Mouse (Mus musculus): ENCODE data around the gene Slbp. TPM values are rescaled to one million over a fixed set of nuclear protein-coding genes. Genes with fewer than 3 reads are reported as not detected.

Gene Slbp
- total and polyA plus RNA-seq, 3 experiments, result 233 to 731 (median 255) TPM

DNA sequence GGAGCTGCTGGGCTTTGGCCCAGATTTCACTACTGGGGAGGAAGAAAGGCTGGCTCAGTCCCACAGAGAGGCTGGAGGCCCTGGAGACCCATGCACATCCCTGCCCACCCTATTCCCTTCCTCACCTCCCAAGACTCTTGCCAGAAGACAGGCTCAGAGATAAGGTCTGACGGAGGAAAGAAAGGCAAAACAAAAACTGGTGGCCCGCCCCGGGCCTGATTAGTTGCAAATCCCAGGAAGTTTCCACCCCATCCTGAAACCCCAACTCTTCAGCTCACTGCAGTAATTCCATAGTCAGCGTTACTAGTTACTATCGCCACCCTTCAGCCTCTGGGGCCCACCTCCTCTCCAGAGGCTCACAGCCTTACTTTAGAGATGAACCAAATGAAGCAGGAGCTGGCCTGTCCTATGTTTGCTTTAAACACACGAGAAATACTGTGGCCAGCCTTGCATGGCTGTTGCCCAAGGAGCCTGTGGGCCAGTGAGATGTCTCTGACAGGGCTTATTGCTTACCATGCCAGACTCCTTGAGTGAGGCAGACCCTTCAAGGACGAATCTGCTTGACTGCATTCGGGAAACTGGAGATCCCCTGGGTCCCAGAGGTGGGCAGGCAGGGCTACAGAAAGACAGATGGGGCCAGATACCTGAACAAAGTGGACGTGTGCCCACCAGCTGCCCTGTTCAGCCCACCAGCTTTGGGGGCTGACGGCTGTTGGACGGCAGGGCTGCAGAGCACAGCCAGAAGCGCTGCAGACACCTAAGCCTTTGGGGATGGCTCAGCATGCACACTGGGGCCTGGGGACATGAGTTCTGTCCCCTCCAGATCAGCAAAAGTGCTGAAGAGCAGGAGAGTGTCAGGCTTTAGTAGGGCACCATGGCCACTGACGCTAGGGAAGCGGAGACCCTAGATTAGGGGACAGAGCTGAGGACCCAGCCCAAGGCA, 36.2 kb upstream of the Slbp start:
- no peaks in the 10 kb centered on the region for H3K27me3 ChIP-seq (ENCODE audit: control insufficient read depth in 1 of 2, insufficient read depth in 2 of 2, low read length in 2 of 2)
- H3K27ac ChIP-seq (ENCODE audit: control insufficient read depth, low read depth, low read length), result no peak overlapping the region

DNA sequence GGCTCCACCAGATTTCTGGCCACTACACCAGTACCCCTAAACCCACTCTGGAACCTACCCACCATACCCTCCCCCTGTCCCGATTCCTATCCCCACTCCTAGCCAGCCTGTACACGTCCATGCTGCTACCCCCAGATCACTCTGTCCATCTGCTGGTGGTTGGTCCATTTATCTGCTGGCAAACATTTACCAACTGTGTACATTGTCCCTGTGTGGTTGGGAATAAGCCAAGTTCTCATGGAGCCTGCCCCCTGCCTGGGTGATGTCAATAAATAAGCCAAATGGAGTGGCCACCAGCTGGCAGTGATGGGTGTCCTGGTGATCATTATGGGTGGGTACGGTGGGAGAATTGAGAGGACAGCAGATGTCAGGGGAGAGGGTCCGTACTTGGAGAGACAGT, 34.8 kb upstream of the Slbp start:
- TF ChIP-seq E2F4 (IDR thresholded peaks at IDR 0.05; ENCODE audit: borderline replicate concordance, low read depth, low read length) (no peak), POLR2AphosphoS5 (IDR thresholded peaks at IDR 0.05; ENCODE audit: borderline replicate concordance, low read depth, low read length) (no peak), MAFK (IDR thresholded peaks at IDR 0.05; ENCODE audit: borderline replicate concordance, low read depth, low read length) (no peak), KAT2A (conservative IDR thresholded peaks at IDR 0.05; ENCODE audit: low read depth, low read length) (no peak), POLR2AphosphoS2 (IDR thresholded peaks at IDR 0.05; ENCODE audit: low read length) (no peak), JUND (IDR thresholded peaks at IDR 0.05; ENCODE audit: low read depth, low read length) (no peak), HCFC1 (IDR thresholded peaks at IDR 0.05; ENCODE audit: low read depth, low read length) (no peak), SMC3 (IDR thresholded peaks at IDR 0.05; ENCODE audit: low read depth, low read length) (no peak), ETS1 (IDR thresholded peaks at IDR 0.05; ENCODE audit: low read depth, low read length) (no peak), ZNF384 (IDR thresholded peaks at IDR 0.05; ENCODE audit: low read depth, low read length) (no peak)
- H3K27ac ChIP-seq (ENCODE audit: control insufficient read depth, low read depth, low read length), result no peak overlapping the region
- H3K79me2 ChIP-seq (ENCODE audit: control insufficient read depth, insufficient read depth, low read length, poor library complexity), result no peaks in the 10 kb centered on the region
- peaks cover 0 to 14% of the 10 kb centered on the region in 2 experiments; a peak in 2 of 4 replicates for H3K36me3 ChIP-seq (ENCODE audit: control insufficient read depth in 1 of 2, insufficient read depth in 2 of 2, low read length in 2 of 2)
- no peaks in the 10 kb centered on the region for H3K27me3 ChIP-seq (ENCODE audit: control insufficient read depth in 1 of 2, insufficient read depth in 2 of 2, low read length in 2 of 2)
- H3K9me3 ChIP-seq (replicated peaks; ENCODE audit: insufficient read depth, low read length), result no peaks in the 10 kb centered on the region
- H3K9ac ChIP-seq (ENCODE audit: control insufficient read depth, low read depth, low read length, poor library complexity, severe bottlenecking), result no peak overlapping the region
- DNase-seq (ENCODE audit: low read depth, low spot score), result no peak
- peaks cover 16 to 33% of the 10 kb centered on the region in 2 experiments for H3K4me1 ChIP-seq (ENCODE audit: control insufficient read depth in 1 of 2, insufficient read depth in 2 of 2, low read length in 2 of 2)
- H3K4me3 ChIP-seq (ENCODE audit: control insufficient read depth in 1 of 2, insufficient read depth in 1 of 2, low read depth in 2 of 2, low read length in 2 of 2), result no peak overlapping the region

More for the DNA sequence above, 36.2 kb upstream of the Slbp start:
- no peak for DNase-seq (ENCODE audit: low read depth, low spot score)
- no peaks in the 10 kb centered on the region for H3K79me2 ChIP-seq (ENCODE audit: control insufficient read depth, insufficient read depth, low read length, poor library complexity)
- H3K4me3 ChIP-seq (ENCODE audit: control insufficient read depth in 1 of 2, insufficient read depth in 1 of 2, low read depth in 2 of 2, low read length in 2 of 2), result no peak overlapping the region
- no peaks in the 10 kb centered on the region for H3K9me3 ChIP-seq (replicated peaks; ENCODE audit: insufficient read depth, low read length)
- peaks cover 0 to 2% of the 10 kb centered on the region in 2 experiments; a peak in 2 of 4 replicates for H3K36me3 ChIP-seq (ENCODE audit: control insufficient read depth in 1 of 2, insufficient read depth in 2 of 2, low read length in 2 of 2)
- no peak for TF ChIP-seq ZC3H11A (IDR thresholded peaks at IDR 0.05; ENCODE audit: low read depth, low read length)
- no peak for TF ChIP-seq ELF1 (IDR thresholded peaks at IDR 0.05; ENCODE audit: low read depth, low read length)
- TF ChIP-seq HCFC1 (IDR thresholded peaks at IDR 0.05; ENCODE audit: low read depth, low read length), result no peak
- TF ChIP-seq MAX (IDR thresholded peaks at IDR 0.05; ENCODE audit: low read length), result no peak
- no peak for TF ChIP-seq E2F4 (IDR thresholded peaks at IDR 0.05; ENCODE audit: borderline replicate concordance, low read depth, low read length)
- TF ChIP-seq SMC3 (IDR thresholded peaks at IDR 0.05; ENCODE audit: low read depth, low read length), result no peak
- no peak for TF ChIP-seq KAT2A (conservative IDR thresholded peaks at IDR 0.05; ENCODE audit: low read depth, low read length)
- no peak for TF ChIP-seq ZNF384 (IDR thresholded peaks at IDR 0.05; ENCODE audit: low read depth, low read length)
- TF ChIP-seq CHD1 (IDR thresholded peaks at IDR 0.05; ENCODE audit: low read depth, low read length), result no peak
- TF ChIP-seq ZKSCAN1 (IDR thresholded peaks at IDR 0.05; ENCODE audit: low read depth, low read length), result no peak
- no peak for TF ChIP-seq TBP (IDR thresholded peaks at IDR 0.05; ENCODE audit: low read depth, low read length)
- TF ChIP-seq MYC (IDR thresholded peaks at IDR 0.05; ENCODE audit: low read depth, low read length), result no peak
- no peak overlapping the region for H3K9ac ChIP-seq (ENCODE audit: control insufficient read depth, low read depth, low read length, poor library complexity, severe bottlenecking)
- H3K4me1 ChIP-seq (ENCODE audit: control insufficient read depth in 1 of 2, insufficient read depth in 2 of 2, low read length in 2 of 2), result peaks cover 2 to 21% of the 10 kb centered on the region in 2 experiments

Data from MEL (cell line).